Mouse (Mus musculus) liver, postnatal 0 days (tissue): ENCODE results near the gene Gse1.

Experiments used
- CTCF ChIP-seq: sonication (generic); IDR thresholded peaks from 2 replicates; pipeline ENCODE4 v1.5.1; 2016; ENCODE audit warnings: antibody characterized with exemption, low read depth
- EP300 ChIP-seq: IDR thresholded peaks from 2 replicates; pipeline ENCODE4 v1.6.1; 2016; ENCODE audit warnings: antibody characterized with exemption, low read depth, mild to moderate bottlenecking

- no peak for TF ChIP-seq CTCF
- TF ChIP-seq EP300: no peak
These were observed 319.3 kb downstream of the Gse1 start for GRCm38 (mm10) chr8:120547562-120547961.
